Mouse (Mus musculus) G1E (cell line): ENCODE measurements around the gene Cdiptos. TPM values are rescaled to one million over a fixed set of nuclear protein-coding genes. Genes with fewer than 3 reads are reported as not detected.

ENCODE experiments used
- ATAC-seq: 2 replicates; pipeline ENCODE4 v1.8.0; 2016; ENCODE audit warnings: mild to moderate bottlenecking; ENCODE audit not compliant: insufficient number of reproducible peaks, poor library complexity, low FRiP score, severe bottlenecking; ENCODE audit errors: extremely low read depth
- DNase-seq: peaks from one replicate; pipeline ENCODE4 v3.0.0; 2012; ENCODE audit warnings: low spot score
- H3K27me3 ChIP-seq: 2 replicates; pipeline ENCODE4 v1.6.1; 2012; ENCODE audit warnings: mild to moderate bottlenecking, low read length, inconsistent platforms; ENCODE audit not compliant: insufficient read depth
- H3K36me3 ChIP-seq: replicated peaks from 2 replicates; pipeline ENCODE3; 2012; ENCODE audit warnings: mild to moderate bottlenecking, inconsistent platforms
- H3K4me1 ChIP-seq: 2 replicates; pipeline ENCODE4 v1.6.1; 2012; ENCODE audit warnings: low read depth, low read length, inconsistent platforms, mixed read lengths; ENCODE audit not compliant: insufficient read depth
- H3K4me3 ChIP-seq: 2 replicates; pipeline ENCODE4 v1.5.1; 2012; ENCODE audit warnings: low read depth, mild to moderate bottlenecking, inconsistent platforms, low read length, moderate library complexity, mixed read lengths
- H3K9me3 ChIP-seq: replicated peaks from 2 replicates; pipeline ENCODE4 v1.6.1; 2012; ENCODE audit warnings: inconsistent platforms
- CTCF ChIP-seq: IDR thresholded peaks from 2 replicates; pipeline ENCODE4 v1.5.1; 2012; ENCODE audit warnings: low read depth, low read length, inconsistent platforms, mixed read lengths
- GATA1 ChIP-seq: IDR thresholded peaks from 2 replicates; pipeline ENCODE4 v1.6.1; 2012; ENCODE audit warnings: borderline replicate concordance, low read length, inconsistent platforms, mixed read lengths
- GATA2 ChIP-seq: IDR thresholded peaks from 2 replicates; pipeline ENCODE4 v1.6.1; 2012; ENCODE audit warnings: low read depth, low read length, inconsistent platforms, borderline replicate concordance
- POLR2AphosphoS5 ChIP-seq: IDR thresholded peaks from 2 replicates; pipeline ENCODE4 v1.6.1; 2012; ENCODE audit warnings: low read depth, low read length, inconsistent platforms; ENCODE audit not compliant: insufficient replicate concordance
- TAL1 ChIP-seq: conservative IDR thresholded peaks from 2 replicates; pipeline ENCODE4 v1.6.1; 2012; ENCODE audit warnings: low read depth, low read length, inconsistent platforms, mixed read lengths
- polyA plus RNA-seq: library from polyadenylated mRNA; stranded (reverse); fragments of >175 nt; gene quantifications from 2 replicates; pipeline ENCODE4 v1.2.3, GENCODE M21; 2012
- total RNA-seq, 2 experiments: library from RNA; stranded (forward) in 1 of 2; stranded (reverse) in 1 of 2; fragments of 200-1000 nt in 1 of 2; fragments of >200 nt in 1 of 2; fragmentation: Nextera tagmentation in 1 of 2; gene quantifications; 2 replicates each; pipeline ENCODE4 v1.2.3; 2014 to 2017

Cdiptos gene
- total and polyA plus RNA-seq, 3 experiments = 0.18 to 2.0 (median 0.55) TPM

- Histone ChIP-seq H3K36me3 (peaks cover 76% of the 10 kb centered on the region), H3K27me3 (no peaks in the 10 kb centered on the region), H3K4me1 (peaks cover 92% of the 10 kb centered on the region), H3K4me3 (no peak overlapping the region), H3K9me3 (no peaks in the 10 kb centered on the region)
- no peak for TF ChIP-seq POLR2AphosphoS5
- no peak for TF ChIP-seq TAL1
- no peak for TF ChIP-seq CTCF
- no peak for TF ChIP-seq GATA2
- no peak for ATAC-seq
- no peak for DNase-seq
Measured at GRCm38 (mm10) chr7:127018416-127019305, 42.8 kb upstream of the Cdiptos start.

- Histone ChIP-seq H3K4me3 (no peak overlapping the region), H3K4me1 (peaks cover 92% of the 10 kb centered on the region), H3K36me3 (peaks cover 76% of the 10 kb centered on the region), H3K9me3 (no peaks in the 10 kb centered on the region), H3K27me3 (no peaks in the 10 kb centered on the region)
- TF ChIP-seq GATA2 (no peak), TAL1 (no peak), GATA1 (no peak), CTCF (no peak), POLR2AphosphoS5 (no peak)
- no peak for DNase-seq
- no peak for ATAC-seq
Measured at GRCm38 (mm10) chr7:127017950-127018345, 42.0 kb upstream of the Cdiptos start.

- Histone ChIP-seq H3K9me3 (no peaks in the 10 kb centered on the region), H3K27me3 (no peaks in the 10 kb centered on the region), H3K4me3 (peak within 1 kb of the TSS; percentile 78), H3K4me1 (peaks cover 92% of the 10 kb centered on the region), H3K36me3 (peaks cover 76% of the 10 kb centered on the region)
- TF ChIP-seq CTCF (peak; percentile 81), TAL1 (no peak)
- DNase-seq (peak; percentile 83), ATAC-seq (peak; percentile 67)
Measured at GRCm38 (mm10) chr7:127016971-127017949, 41.4 kb upstream of the Cdiptos start, which contains the start of gene Pagr1a. Gene Pagr1a (minus strand): TSS chr7:127017352.

- H3K4me3 ChIP-seq = peak overlapping the region; percentile 78
- H3K27me3 ChIP-seq = no peaks in the 10 kb centered on the region
- peaks cover 75% of the 10 kb centered on the region for H3K36me3 ChIP-seq
- ATAC-seq = peak; percentile 29
- DNase-seq = peak; percentile 61
- H3K4me1 ChIP-seq = peaks cover 91% of the 10 kb centered on the region
- TF ChIP-seq CTCF (no peak), GATA1 (no peak), GATA2 (no peak), POLR2AphosphoS5 (no peak), TAL1 (no peak)
- H3K9me3 ChIP-seq = no peaks in the 10 kb centered on the region
Measured at GRCm38 (mm10) chr7:127016486-127016938, 40.6 kb upstream of the Cdiptos start.

- H3K27me3 ChIP-seq = no peaks in the 10 kb centered on the region
- DNase-seq = no peak
- ATAC-seq = no peak
- no peaks in the 10 kb centered on the region for H3K9me3 ChIP-seq
- TF ChIP-seq CTCF (no peak), TAL1 (no peak), GATA1 (no peak), GATA2 (no peak), POLR2AphosphoS5 (no peak)
- peak within 1 kb of the TSS; percentile 78 for H3K4me3 ChIP-seq
- peaks cover 75% of the 10 kb centered on the region for H3K36me3 ChIP-seq
- peaks cover 91% of the 10 kb centered on the region for H3K4me1 ChIP-seq
Measured at GRCm38 (mm10) chr7:127016481-127016485, 40.4 kb upstream of the Cdiptos start, which contains the start of gene Pagr1b. Gene Pagr1b (minus strand): TSS chr7:127016484.

GRCm38 (mm10) chr7:127016081-127016480, 40.2 kb upstream of the Cdiptos start:
- Histone ChIP-seq H3K4me1 (peaks cover 91% of the 10 kb centered on the region), H3K36me3 (peaks cover 76% of the 10 kb centered on the region), H3K4me3 (peak overlapping the region; percentile 78), H3K9me3 (no peaks in the 10 kb centered on the region), H3K27me3 (no peaks in the 10 kb centered on the region)
- DNase-seq = peak; percentile 65
- TF ChIP-seq POLR2AphosphoS5 (no peak), GATA1 (no peak), GATA2 (no peak), TAL1 (no peak), CTCF (no peak)
- peak; percentile 30 for ATAC-seq

- ATAC-seq = no peak
- Histone ChIP-seq H3K27me3 (no peaks in the 10 kb centered on the region), H3K4me1 (peaks cover 86% of the 10 kb centered on the region), H3K36me3 (peaks cover 77% of the 10 kb centered on the region), H3K9me3 (no peaks in the 10 kb centered on the region), H3K4me3 (peak overlapping the region; percentile 53; the same call in 1 of the 2 replicates)
- TF ChIP-seq GATA2 = no peak
- TF ChIP-seq GATA1 = no peak
- TF ChIP-seq POLR2AphosphoS5 = no peak
- no peak for TF ChIP-seq CTCF
- no peak for TF ChIP-seq TAL1
- DNase-seq = no peak
Measured at GRCm38 (mm10) chr7:127014993-127015392, 39.1 kb upstream of the Cdiptos start.
